Mouse (Mus musculus) layer of hippocampus, adult 9-10 months (tissue): ENCODE measurements around the gene Islr.

Source experiments
- DNase-seq: peaks from one replicate; pipeline ENCODE4 v3.0.0; 2022; ENCODE audit warnings: low spot score

The Islr gene

GRCm38 (mm10) chr9:58153095-58153494, 51.0 kb downstream of the Islr start:
- no peak for DNase-seq

- no peak for DNase-seq
These were observed 53.3 kb downstream of the Islr start for GRCm38 (mm10) chr9:58150733-58151361.

GRCm38 (mm10) chr9:58148806-58149205, 55.3 kb downstream of the Islr start:
- no peak for DNase-seq

GRCm38 (mm10) chr9:58145417-58145816, 58.7 kb downstream of the Islr start:
- no peak for DNase-seq

GRCm38 (mm10) chr9:58144664-58145063, 59.4 kb downstream of the Islr start:
- DNase-seq = no peak

GRCm38 (mm10) chr9:58143419-58143818, 60.7 kb downstream of the Islr start:
- DNase-seq = no peak

GRCm38 (mm10) chr9:58139947-58140346, 64.2 kb downstream of the Islr start:
- DNase-seq = no peak

GRCm38 (mm10) chr9:58135921-58136321, 68.2 kb downstream of the Islr start:
- no peak for DNase-seq

- no peak for DNase-seq
These were observed 69.2 kb downstream of the Islr start for GRCm38 (mm10) chr9:58134906-58135305.

GRCm38 (mm10) chr9:58133893-58134884, 69.9 kb downstream of the Islr start:
- DNase-seq = no peak

GRCm38 (mm10) chr9:58131735-58132134, 72.4 kb downstream of the Islr start:
- no peak for DNase-seq

GRCm38 (mm10) chr9:58130909-58131308, 73.2 kb downstream of the Islr start:
- DNase-seq = no peak

GRCm38 (mm10) chr9:58129508-58129907, 74.6 kb downstream of the Islr start:
- DNase-seq = no peak

GRCm38 (mm10) chr9:58128926-58129413, 75.1 kb downstream of the Islr start:
- no peak for DNase-seq

- no peak for DNase-seq
These were observed 78.3 kb downstream of the Islr start for GRCm38 (mm10) chr9:58125811-58126210.

- no peak for DNase-seq
These were observed 79.0 kb downstream of the Islr start for GRCm38 (mm10) chr9:58125085-58125484.

- no peak for DNase-seq
These were observed 85.4 kb downstream of the Islr start, which contains the start of gene Ccdc33 for GRCm38 (mm10) chr9:58118671-58119070. Ccdc33 (minus strand) TSS chr9:58118823.

- no peak for DNase-seq
These were observed 88.0 kb downstream of the Islr start for GRCm38 (mm10) chr9:58116024-58116651.

GRCm38 (mm10) chr9:58115297-58115925, 88.7 kb downstream of the Islr start:
- DNase-seq = no peak

GRCm38 (mm10) chr9:58114019-58114418, 90.1 kb downstream of the Islr start:
- no peak for DNase-seq

GRCm38 (mm10) chr9:58113279-58113884, 90.7 kb downstream of the Islr start:
- DNase-seq = no peak

- no peak for DNase-seq
These were observed 91.2 kb downstream of the Islr start for GRCm38 (mm10) chr9:58112866-58113278.
